Mouse (Mus musculus): ENCODE measurements around the gene Abi3.

GRCm38 (mm10) chr11:95860071-95860490 is 17.8 kb upstream of the Abi3 start:
- TF ChIP-seq CTCF (IDR thresholded peaks at IDR 0.05; ENCODE audit: extremely low read depth, insufficient read depth, insufficient read length, insufficient replicate concordance) (no peak), POLR2A (IDR thresholded peaks at IDR 0.05; ENCODE audit: low read depth, low read length) (no peak)
